Mouse (Mus musculus): Measurements from ENCODE around the gene Tmem51.

GRCm38 (mm10) chr4:142071243-142071991 lies 12.7 kb downstream of the Tmem51 start:
- TF ChIP-seq CTCF (IDR thresholded peaks at IDR 0.05; ENCODE audit: low read depth, low read length) (no peak), POLR2A (IDR thresholded peaks at IDR 0.05; ENCODE audit: borderline replicate concordance, low read depth, low read length) (no peak)

Measured in bone marrow macrophage, adult 2 months (primary cell).